Mouse (Mus musculus) neural tube, embryonic 12.5 days (tissue): ENCODE results near the gene Lancl1. TPM values are rescaled to one million over a fixed set of nuclear protein-coding genes. Genes with fewer than 3 reads are reported as not detected.
A peak's percentile ranks its signal among the peaks of the same experiment; 100 is the strongest.

Source experiments
- ATAC-seq: fragments of 200-750 bp; cut with Nextera tagmentation; 2 replicates; pipeline ENCODE4 v1.8.0; 2017; ENCODE audit warnings: low read depth, mild to moderate bottlenecking, moderate TSS enrichment, moderate library complexity; ENCODE audit not compliant: low FRiP score
- H3K27ac ChIP-seq: fragments of 300-500 bp; sonication (generic); 2 replicates; pipeline ENCODE4 v1.5.1; 2016
- H3K27me3 ChIP-seq: fragments of 300-500 bp; sonication (generic); replicated peaks from 2 replicates; pipeline ENCODE4 v1.6.1; 2016; ENCODE audit warnings: mild to moderate bottlenecking
- H3K36me3 ChIP-seq: fragments of 300-500 bp; sonication (generic); 2 replicates; pipeline ENCODE4 v1.6.1; 2016; ENCODE audit warnings: mild to moderate bottlenecking
- H3K4me1 ChIP-seq: fragments of 300-500 bp; sonication (generic); 2 replicates; pipeline ENCODE4 v1.6.1; 2016
- H3K4me2 ChIP-seq: fragments of 300-500 bp; sonication (generic); replicated peaks from 2 replicates; pipeline ENCODE4 v1.6.1; 2016; ENCODE audit warnings: mild to moderate bottlenecking
- H3K4me3 ChIP-seq: fragments of 300-500 bp; sonication (generic); 2 replicates; pipeline ENCODE4 v1.5.1; 2016
- H3K9ac ChIP-seq: fragments of 300-500 bp; sonication (generic); 2 replicates; pipeline ENCODE4 v1.6.1; 2016; ENCODE audit warnings: mild to moderate bottlenecking
- H3K9me3 ChIP-seq: fragments of 300-500 bp; sonication (generic); 2 replicates; pipeline ENCODE4 v1.6.1; 2016; ENCODE audit warnings: mild to moderate bottlenecking
- WGBS: fragments of 180-500 bp; shearing (Covaris S2); methylation state at CpG from one replicate; pipeline ENCODE4 v1.1.7; 2016; 5-methylcytosine and 5-hydroxymethylcytosine counted together
- polyA plus RNA-seq: library from polyadenylated mRNA; unstranded; fragments of >200 nt; fragmentation: Nextera tagmentation; extraction: Ambion mirVana; gene quantifications from 2 replicates; pipeline ENCODE4 v1.2.1, GENCODE M21; 2016

Gene Lancl1
- polyA plus RNA-seq, 1 experiment from 2014 or later = 127 TPM

DNA sequence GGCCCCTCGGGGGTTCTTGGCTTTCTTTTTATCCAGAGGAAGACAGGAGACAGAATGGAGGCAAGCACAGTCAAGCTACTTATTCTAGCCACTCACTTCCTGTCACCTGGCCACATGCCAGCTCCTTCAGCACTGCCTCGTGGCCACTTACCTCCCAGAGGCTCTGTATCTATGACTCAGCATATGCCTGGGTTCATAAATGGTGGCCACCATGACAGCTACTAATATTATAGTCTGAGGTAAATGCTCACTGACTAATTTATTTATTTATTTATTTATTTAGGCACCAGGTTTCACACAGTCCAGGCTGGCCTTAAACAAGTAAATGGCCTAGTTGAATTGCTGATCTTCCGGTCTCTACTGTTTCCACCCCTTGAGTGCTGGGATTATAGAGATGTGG is 35.0 kb downstream of the Lancl1 start:
- H3K4me2 ChIP-seq = no peak overlapping the region
- no peaks in the 10 kb centered on the region for H3K9me3 ChIP-seq
- H3K36me3 ChIP-seq = peaks cover 58% of the 10 kb centered on the region
- H3K4me3 ChIP-seq = no peak overlapping the region
- no peak overlapping the region for H3K27ac ChIP-seq
- no peak overlapping the region for H3K9ac ChIP-seq
- H3K27me3 ChIP-seq = no peaks in the 10 kb centered on the region
- peak; percentile 29; the same call in 1 of the 2 replicates for ATAC-seq
- no peaks in the 10 kb centered on the region for H3K4me1 ChIP-seq
- WGBS = 66% methylated on average over 3 of the region's 3 CpGs

DNA sequence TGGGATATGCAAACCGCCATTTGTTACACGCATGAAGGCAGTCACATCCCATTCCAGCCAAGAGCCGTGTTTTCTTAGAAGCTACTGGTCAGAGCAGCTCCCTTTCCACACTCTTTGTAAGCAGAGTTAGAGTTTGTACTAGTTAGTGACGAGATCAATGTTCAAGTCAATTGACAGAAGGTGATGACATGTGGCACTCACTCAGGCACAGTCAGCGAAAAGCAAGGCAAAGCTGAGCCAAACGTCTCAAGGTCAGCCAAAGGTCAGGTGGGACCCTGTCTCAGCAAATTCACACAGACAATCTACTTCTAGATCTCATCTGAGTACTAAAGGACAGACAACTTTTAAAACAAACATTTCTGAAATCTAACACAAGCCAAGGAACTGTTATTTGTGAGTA is 36.4 kb downstream of the Lancl1 start:
- Histone ChIP-seq H3K4me3 (no peak overlapping the region), H3K27me3 (no peaks in the 10 kb centered on the region), H3K4me1 (no peaks in the 10 kb centered on the region), H3K4me2 (no peak overlapping the region), H3K36me3 (peaks cover 52% of the 10 kb centered on the region), H3K9me3 (no peaks in the 10 kb centered on the region), H3K27ac (no peak overlapping the region), H3K9ac (no peak overlapping the region)
- 86% methylated on average over 6 of the region's 6 CpGs for WGBS
- no peak for ATAC-seq

GRCm38 (mm10) chr1:67001367-67001766 is 37.3 kb downstream of the Lancl1 start:
- WGBS = 98% methylated on average over 1 of the region's 1 CpGs
- H3K36me3 ChIP-seq = peaks cover 46% of the 10 kb centered on the region
- H3K4me1 ChIP-seq = no peaks in the 10 kb centered on the region
- H3K4me2 ChIP-seq = no peak overlapping the region
- no peak overlapping the region for H3K9ac ChIP-seq
- no peak for ATAC-seq
- no peak overlapping the region for H3K4me3 ChIP-seq
- no peaks in the 10 kb centered on the region for H3K27me3 ChIP-seq
- H3K27ac ChIP-seq = no peak overlapping the region
- no peaks in the 10 kb centered on the region for H3K9me3 ChIP-seq

GRCm38 (mm10) chr1:67000484-67000883 is 38.2 kb downstream of the Lancl1 start:
- Histone ChIP-seq H3K36me3 (peaks cover 37% of the 10 kb centered on the region), H3K4me2 (no peak overlapping the region), H3K9me3 (no peaks in the 10 kb centered on the region), H3K4me3 (no peak overlapping the region), H3K27me3 (no peaks in the 10 kb centered on the region), H3K4me1 (no peaks in the 10 kb centered on the region), H3K27ac (no peak overlapping the region), H3K9ac (no peak overlapping the region)
- no peak for ATAC-seq
- 88% methylated on average over 3 of the region's 3 CpGs for WGBS

- Histone ChIP-seq H3K9me3 (no peaks in the 10 kb centered on the region), H3K27ac (no peak overlapping the region), H3K4me1 (no peaks in the 10 kb centered on the region), H3K4me3 (no peak overlapping the region), H3K27me3 (no peaks in the 10 kb centered on the region), H3K9ac (no peak overlapping the region), H3K4me2 (no peak overlapping the region), H3K36me3 (peaks cover 18% of the 10 kb centered on the region)
- ATAC-seq = no peak
- WGBS = 87% methylated on average over 1 of the region's 1 CpGs
These were observed 40.1 kb downstream of the Lancl1 start for GRCm38 (mm10) chr1:66998601-66999000.

DNA sequence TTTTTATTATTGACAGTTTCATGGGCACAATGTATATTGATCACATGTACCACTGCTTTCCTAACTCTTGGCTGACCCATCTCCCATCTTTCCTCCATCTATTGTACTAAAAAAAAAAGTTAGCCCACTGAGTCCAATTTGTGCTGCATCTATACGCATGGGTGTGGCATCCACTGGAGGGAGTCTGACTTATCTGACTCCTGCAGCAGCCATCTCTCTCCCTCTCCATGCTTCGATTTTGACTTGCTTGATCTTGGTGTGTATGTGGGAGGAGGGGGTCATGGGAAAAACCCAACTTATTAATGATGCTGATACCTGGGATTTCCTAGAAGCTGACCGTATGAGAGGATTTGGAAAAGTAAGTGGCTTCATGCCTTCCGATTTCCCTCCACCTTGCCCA is 40.5 kb downstream of the Lancl1 start:
- Histone ChIP-seq H3K36me3 (peaks cover 16% of the 10 kb centered on the region), H3K4me3 (no peak overlapping the region), H3K27ac (no peak overlapping the region), H3K9ac (no peak overlapping the region), H3K27me3 (no peaks in the 10 kb centered on the region), H3K9me3 (no peaks in the 10 kb centered on the region), H3K4me1 (no peaks in the 10 kb centered on the region), H3K4me2 (no peak overlapping the region)
- WGBS = 95% methylated on average over 4 of the region's 4 CpGs
- ATAC-seq = no peak

DNA sequence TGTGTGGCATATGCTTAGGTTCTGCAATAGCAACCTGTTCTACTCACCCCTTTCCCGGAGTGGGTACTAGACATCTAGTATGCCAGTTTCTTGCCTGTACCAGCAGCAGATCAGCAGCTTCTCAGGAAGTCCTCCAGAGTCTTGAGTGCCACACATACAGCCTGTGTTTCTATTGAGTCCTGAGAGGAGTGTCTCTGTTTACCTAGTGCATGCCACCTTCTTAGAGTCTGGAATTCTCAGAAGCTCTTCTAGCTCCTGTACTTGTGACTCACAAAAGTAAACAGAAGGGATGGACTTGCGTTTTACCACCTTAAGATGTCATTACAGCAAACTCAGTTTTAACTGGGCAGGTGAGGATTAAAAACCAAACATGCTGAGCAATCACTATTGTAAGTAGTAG is 41.9 kb downstream of the Lancl1 start:
- Histone ChIP-seq H3K9ac (no peak overlapping the region), H3K4me2 (no peak overlapping the region), H3K36me3 (peaks cover 3% of the 10 kb centered on the region; the same call in 1 of the 2 replicates), H3K4me3 (no peak overlapping the region), H3K27ac (no peak overlapping the region), H3K9me3 (no peaks in the 10 kb centered on the region), H3K4me1 (no peaks in the 10 kb centered on the region), H3K27me3 (no peaks in the 10 kb centered on the region)
- no peak for ATAC-seq
- 89% methylated on average over 2 of the region's 2 CpGs for WGBS

DNA sequence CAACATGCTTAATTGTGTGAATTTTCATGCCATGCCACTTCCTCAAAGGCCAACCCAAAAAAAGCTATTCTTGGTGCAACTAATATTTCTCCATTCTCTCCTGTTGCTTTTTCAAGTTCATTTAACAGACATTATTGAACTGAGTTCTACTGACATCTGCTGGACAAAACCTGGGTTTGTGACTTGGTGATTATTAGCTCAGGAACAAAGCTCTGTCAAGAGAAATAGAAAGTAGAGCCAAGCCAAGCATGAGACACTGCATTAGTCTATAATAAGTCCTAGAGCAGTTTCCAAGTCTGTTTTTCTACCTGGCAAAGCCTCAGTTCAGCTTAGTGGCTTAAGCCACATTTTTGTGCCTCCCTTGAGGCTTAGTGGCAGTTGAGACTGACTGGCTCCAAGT is 45.9 kb downstream of the Lancl1 start:
- Histone ChIP-seq H3K4me1 (peaks cover 3% of the 10 kb centered on the region; the same call in 1 of the 2 replicates), H3K4me3 (no peak overlapping the region), H3K27me3 (no peaks in the 10 kb centered on the region), H3K27ac (no peak overlapping the region), H3K9ac (no peak overlapping the region), H3K4me2 (no peak overlapping the region), H3K36me3 (no peaks in the 10 kb centered on the region), H3K9me3 (no peaks in the 10 kb centered on the region)
- no peak for ATAC-seq

DNA sequence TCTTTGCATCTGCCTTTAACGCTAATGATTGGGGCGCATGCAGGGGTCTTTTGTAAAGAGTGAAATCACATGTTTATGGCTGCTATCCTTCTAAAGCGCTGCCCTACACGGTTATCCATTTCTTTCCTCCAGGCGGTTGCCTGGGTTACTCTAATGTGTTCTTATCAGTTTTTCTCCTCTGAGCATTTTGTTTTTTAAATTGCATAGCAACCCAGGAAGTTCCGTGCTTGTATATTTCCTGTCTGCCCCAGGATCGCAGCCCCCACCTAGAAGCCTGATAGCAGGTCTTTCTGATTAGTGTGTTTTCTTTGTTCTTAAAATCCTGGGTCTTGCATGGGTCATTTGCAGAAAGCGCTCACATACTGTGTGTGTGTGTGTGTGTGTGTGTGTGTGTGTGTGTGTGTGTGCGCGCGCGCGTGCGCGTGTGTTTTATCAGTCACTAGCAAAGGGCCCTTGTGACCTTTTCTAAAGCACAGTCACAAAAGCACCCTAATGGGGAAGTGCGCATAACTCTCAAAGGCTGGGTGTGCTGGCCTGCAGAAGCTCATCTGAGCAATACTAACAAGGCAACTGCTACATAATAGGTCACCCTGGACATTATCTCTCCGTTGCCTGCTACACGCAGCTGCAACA is 51.0 kb downstream of the Lancl1 start:
- Histone ChIP-seq H3K9me3 (no peaks in the 10 kb centered on the region), H3K4me3 (no peak overlapping the region), H3K4me2 (peak overlapping the region; percentile 32; the same call in 1 of the 2 replicates), H3K9ac (0 out of 2 replicates have a peak overlapping the region, but pooled peaks have one; percentile 2), H3K27ac (no peak overlapping the region), H3K4me1 (peaks cover 7% of the 10 kb centered on the region; the same call in 1 of the 2 replicates), H3K36me3 (no peaks in the 10 kb centered on the region), H3K27me3 (no peaks in the 10 kb centered on the region)
- ATAC-seq = peak; percentile 70
- WGBS = 51% methylated on average over 18 of the region's 18 CpGs

- H3K9ac ChIP-seq = no peak overlapping the region
- H3K36me3 ChIP-seq = no peaks in the 10 kb centered on the region
- no peak for ATAC-seq
- 70% methylated on average over 4 of the region's 4 CpGs for WGBS
- H3K4me2 ChIP-seq = no peak overlapping the region
- H3K27ac ChIP-seq = no peak overlapping the region
- no peaks in the 10 kb centered on the region for H3K9me3 ChIP-seq
- no peaks in the 10 kb centered on the region for H3K27me3 ChIP-seq
- no peak overlapping the region for H3K4me3 ChIP-seq
- peaks cover 7% of the 10 kb centered on the region; the same call in 1 of the 2 replicates for H3K4me1 ChIP-seq
These were observed 52.8 kb downstream of the Lancl1 start for GRCm38 (mm10) chr1:66985906-66986305.

DNA sequence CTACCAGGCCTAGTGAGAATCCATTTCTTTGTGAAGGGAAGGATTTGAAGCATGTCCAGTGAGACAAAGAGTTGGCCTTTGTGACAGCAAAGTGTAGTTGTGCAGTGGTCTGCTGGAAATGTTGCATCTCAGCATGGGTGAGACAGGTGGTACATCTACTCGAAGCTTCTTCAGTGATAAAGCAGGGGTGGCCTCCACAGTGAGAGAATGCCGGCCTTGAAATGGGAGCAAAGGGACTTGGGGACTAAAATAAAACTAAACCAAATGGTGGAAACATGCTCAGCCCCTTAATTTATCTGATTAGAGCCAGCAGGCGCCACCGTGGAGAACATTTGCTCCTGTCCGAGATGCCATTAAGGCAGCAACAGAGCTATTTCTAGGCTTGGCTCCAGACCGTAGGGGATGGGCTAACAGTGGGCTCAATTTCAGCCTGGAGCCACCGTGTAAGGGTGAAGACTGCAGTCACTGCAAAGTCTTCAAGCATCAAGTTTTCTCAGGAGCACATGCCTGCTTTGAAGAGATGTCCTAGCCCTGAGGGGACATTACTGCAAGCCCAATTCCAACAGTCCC is 53.5 kb downstream of the Lancl1 start:
- Histone ChIP-seq H3K27me3 (no peaks in the 10 kb centered on the region), H3K36me3 (no peaks in the 10 kb centered on the region), H3K9me3 (no peaks in the 10 kb centered on the region), H3K4me1 (peaks cover 7% of the 10 kb centered on the region; the same call in 1 of the 2 replicates), H3K4me2 (no peak overlapping the region), H3K4me3 (no peak overlapping the region), H3K9ac (no peak overlapping the region), H3K27ac (no peak overlapping the region)
- ATAC-seq = no peak
- 64% methylated on average over 7 of the region's 7 CpGs for WGBS

DNA sequence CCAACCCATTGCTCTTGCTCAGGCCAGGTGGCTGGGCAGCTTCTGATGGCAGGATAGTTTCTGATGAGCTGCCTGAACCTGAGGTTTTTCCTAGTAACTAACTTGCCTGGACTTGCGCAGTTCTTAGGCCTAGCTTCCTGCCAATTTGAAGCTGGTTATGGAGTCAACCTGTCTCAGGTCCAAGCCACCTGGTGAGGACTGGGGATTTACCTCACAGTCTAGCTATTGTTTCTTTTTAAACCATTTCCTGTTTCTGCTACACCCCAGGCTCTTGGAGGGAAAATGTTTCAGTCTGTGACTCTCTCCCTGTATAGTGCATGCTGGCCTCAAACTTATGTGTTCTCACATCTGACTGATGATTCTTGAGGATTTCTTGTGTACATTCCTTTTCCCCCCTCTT is 58.5 kb downstream of the Lancl1 start:
- Histone ChIP-seq H3K4me3 (no peak overlapping the region), H3K27me3 (no peaks in the 10 kb centered on the region), H3K36me3 (no peaks in the 10 kb centered on the region), H3K9me3 (no peaks in the 10 kb centered on the region), H3K27ac (no peak overlapping the region), H3K4me2 (no peak overlapping the region), H3K4me1 (no peaks in the 10 kb centered on the region), H3K9ac (no peak overlapping the region)
- WGBS = 92% methylated on average over 1 of the region's 1 CpGs
- ATAC-seq = no peak

GRCm38 (mm10) chr1:66975456-66975855 is 63.2 kb downstream of the Lancl1 start:
- H3K4me3 ChIP-seq = no peak overlapping the region
- no peak overlapping the region for H3K27ac ChIP-seq
- no peaks in the 10 kb centered on the region for H3K36me3 ChIP-seq
- H3K4me2 ChIP-seq = no peak overlapping the region
- no peaks in the 10 kb centered on the region for H3K27me3 ChIP-seq
- no peaks in the 10 kb centered on the region for H3K9me3 ChIP-seq
- WGBS = 88% methylated on average over 2 of the region's 2 CpGs
- H3K9ac ChIP-seq = no peak overlapping the region
- no peaks in the 10 kb centered on the region for H3K4me1 ChIP-seq
- no peak for ATAC-seq
